Mouse (Mus musculus): ENCODE measurements around the gene Gm867. TPM values are rescaled to one million over a fixed set of nuclear protein-coding genes. Genes with fewer than 3 reads are reported as not detected.

Gm867 gene
- polyA plus RNA-seq, 1 experiment from 2014 or later: 0.42 TPM

DNA sequence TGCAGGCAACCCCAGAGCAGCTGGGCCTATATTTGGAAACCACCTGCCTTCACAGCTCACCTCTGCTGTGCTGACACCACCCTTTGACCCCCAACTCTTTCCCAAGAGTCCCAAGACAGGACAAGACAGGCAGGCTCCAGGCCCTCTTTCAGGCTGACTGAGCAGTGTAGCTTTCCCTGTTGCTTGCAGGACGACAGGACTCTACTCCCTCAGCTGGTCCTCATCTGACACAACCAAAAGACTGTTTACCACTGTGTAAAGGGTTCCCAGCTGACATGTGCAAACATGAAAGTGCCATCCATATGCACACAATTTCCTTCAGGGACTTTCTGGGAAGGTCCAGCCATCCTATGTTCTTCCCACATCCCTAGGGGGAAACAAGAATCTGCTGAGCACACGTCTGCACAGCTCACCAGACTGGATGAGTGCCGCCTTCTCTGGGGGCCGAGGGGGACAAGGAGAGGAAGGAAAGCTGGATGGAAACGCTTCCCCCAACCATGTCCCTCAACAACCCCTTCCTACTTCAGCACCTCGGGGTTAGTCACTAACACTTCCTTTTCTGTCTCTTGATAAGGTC lies 27.4 kb downstream of the Gm867 start:
- peaks cover 38% of the 10 kb centered on the region for H3K36me3 ChIP-seq (ENCODE audit: control insufficient read depth, insufficient read depth)
- 38% methylated on average over 6 of the region's 6 CpGs for WGBS
- no peaks in the 10 kb centered on the region for H3K9me3 ChIP-seq (replicated peaks; ENCODE audit: control insufficient read depth, low read length)
- H3K4me1 ChIP-seq (ENCODE audit: control insufficient read depth, insufficient read depth, low read length): peaks cover 5% of the 10 kb centered on the region; the same call in 1 of the 2 replicates
- H3K9ac ChIP-seq (ENCODE audit: low read length): no peak overlapping the region
- ATAC-seq (replicated peaks; ENCODE audit: extremely low read depth, insufficient read depth, low FRiP score): no peak; the same call in 1 of the 2 replicates
- H3K4me3 ChIP-seq (ENCODE audit: low read length): no peak overlapping the region
- no peak overlapping the region for H3K4me2 ChIP-seq (ENCODE audit: low read depth, low read length)
- H3K27ac ChIP-seq (ENCODE audit: low read length): no peak overlapping the region; the same call in 1 of the 2 replicates
- no peaks in the 10 kb centered on the region for H3K27me3 ChIP-seq (ENCODE audit: control insufficient read depth, insufficient read depth, low read length)

DNA sequence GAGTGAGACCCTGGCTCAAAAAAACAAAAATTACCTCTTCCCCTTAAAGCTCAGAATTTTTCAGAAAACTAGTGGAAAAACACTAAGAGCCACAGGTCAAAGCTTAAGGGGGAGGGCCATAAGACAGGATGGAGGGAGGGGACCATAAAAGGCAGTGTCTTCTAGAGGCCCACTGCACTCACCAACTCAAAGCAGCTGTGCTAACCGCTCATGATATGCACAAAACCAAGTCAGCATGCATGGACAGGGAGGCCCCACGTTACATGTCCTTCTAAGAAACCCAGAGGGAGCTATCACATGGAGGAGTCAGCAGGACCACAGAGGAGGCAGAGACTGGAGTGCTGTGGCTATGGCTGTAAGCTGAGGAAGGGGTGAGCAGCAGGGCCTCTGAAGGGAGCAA lies 29.8 kb downstream of the Gm867 start:
- Histone ChIP-seq H3K27ac (ENCODE audit: low read length) (no peak overlapping the region), H3K4me3 (ENCODE audit: low read length) (no peak overlapping the region), H3K27me3 (ENCODE audit: control insufficient read depth, insufficient read depth, low read length) (no peaks in the 10 kb centered on the region), H3K9ac (ENCODE audit: low read length) (no peak overlapping the region), H3K4me2 (ENCODE audit: low read depth, low read length) (no peak overlapping the region), H3K9me3 (replicated peaks; ENCODE audit: control insufficient read depth, low read length) (no peaks in the 10 kb centered on the region), H3K4me1 (ENCODE audit: control insufficient read depth, insufficient read depth, low read length) (peaks cover 5% of the 10 kb centered on the region; the same call in 1 of the 2 replicates), H3K36me3 (ENCODE audit: control insufficient read depth, insufficient read depth) (peaks cover 53% of the 10 kb centered on the region)
- no peak for ATAC-seq (replicated peaks; ENCODE audit: extremely low read depth, insufficient read depth, low FRiP score)
- WGBS: 80% methylated on average over 2 of the region's 2 CpGs

- 94% methylated on average over 4 of the region's 4 CpGs for WGBS
- Histone ChIP-seq H3K9ac (ENCODE audit: low read length) (no peak overlapping the region), H3K4me1 (ENCODE audit: control insufficient read depth, insufficient read depth, low read length) (no peaks in the 10 kb centered on the region), H3K27me3 (ENCODE audit: control insufficient read depth, insufficient read depth, low read length) (no peaks in the 10 kb centered on the region), H3K27ac (ENCODE audit: low read length) (no peak overlapping the region), H3K4me3 (ENCODE audit: low read length) (no peak overlapping the region), H3K9me3 (replicated peaks; ENCODE audit: control insufficient read depth, low read length) (no peaks in the 10 kb centered on the region), H3K36me3 (ENCODE audit: control insufficient read depth, insufficient read depth) (peaks cover 76% of the 10 kb centered on the region), H3K4me2 (ENCODE audit: low read depth, low read length) (no peak overlapping the region)
- no peak for ATAC-seq (replicated peaks; ENCODE audit: extremely low read depth, insufficient read depth, low FRiP score)
These were observed 33.6 kb downstream of the Gm867 start for GRCm38 (mm10) chr10:75906882-75907281.

DNA sequence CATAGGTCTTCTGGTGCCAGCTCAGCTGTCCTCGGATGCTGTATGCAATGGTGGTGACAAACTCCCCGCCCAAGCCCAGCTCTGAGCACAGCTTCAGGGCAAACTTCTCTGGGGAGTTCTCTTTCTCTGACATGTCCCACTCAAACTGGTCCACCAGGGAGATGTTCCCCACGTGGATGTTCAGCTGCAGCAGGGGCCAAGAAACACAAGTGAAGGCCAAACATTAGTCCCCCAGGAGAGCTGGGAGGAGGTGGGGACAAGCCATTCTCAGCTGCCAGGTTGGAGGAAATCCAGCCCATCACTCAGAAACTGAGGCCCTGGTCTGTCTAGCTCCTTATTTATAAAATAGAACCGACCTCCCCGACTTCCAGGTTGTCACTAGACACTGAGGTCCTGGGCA lies 36.1 kb downstream of the Gm867 start:
- no peaks in the 10 kb centered on the region for H3K27me3 ChIP-seq (ENCODE audit: control insufficient read depth, insufficient read depth, low read length)
- 81% methylated on average over 5 of the region's 5 CpGs for WGBS
- peaks cover 68% of the 10 kb centered on the region for H3K36me3 ChIP-seq (ENCODE audit: control insufficient read depth, insufficient read depth)
- no peak overlapping the region for H3K4me2 ChIP-seq (ENCODE audit: low read depth, low read length)
- H3K27ac ChIP-seq (ENCODE audit: low read length): no peak overlapping the region
- H3K4me3 ChIP-seq (ENCODE audit: low read length): no peak overlapping the region
- H3K9ac ChIP-seq (ENCODE audit: low read length): no peak overlapping the region
- no peaks in the 10 kb centered on the region for H3K9me3 ChIP-seq (replicated peaks; ENCODE audit: control insufficient read depth, low read length)
- H3K4me1 ChIP-seq (ENCODE audit: control insufficient read depth, insufficient read depth, low read length): peaks cover 8% of the 10 kb centered on the region
- no peak for ATAC-seq (replicated peaks; ENCODE audit: extremely low read depth, insufficient read depth, low FRiP score)

GRCm38 (mm10) chr10:75898846-75899245 lies 41.6 kb downstream of the Gm867 start:
- peaks cover 49% of the 10 kb centered on the region for H3K36me3 ChIP-seq (ENCODE audit: control insufficient read depth, insufficient read depth)
- no peak overlapping the region for H3K4me3 ChIP-seq (ENCODE audit: low read length)
- peaks cover 24% of the 10 kb centered on the region for H3K4me1 ChIP-seq (ENCODE audit: control insufficient read depth, insufficient read depth, low read length)
- peak; percentile 55 for ATAC-seq (replicated peaks; ENCODE audit: extremely low read depth, insufficient read depth, low FRiP score)
- H3K27me3 ChIP-seq (ENCODE audit: control insufficient read depth, insufficient read depth, low read length): no peaks in the 10 kb centered on the region
- WGBS: 19% methylated on average over 3 of the region's 3 CpGs
- peak overlapping the region; percentile 51 for H3K9ac ChIP-seq (ENCODE audit: low read length)
- H3K4me2 ChIP-seq (ENCODE audit: low read depth, low read length): peak overlapping the region; percentile 33
- peak overlapping the region; percentile 91 for H3K27ac ChIP-seq (ENCODE audit: low read length)
- H3K9me3 ChIP-seq (replicated peaks; ENCODE audit: control insufficient read depth, low read length): no peaks in the 10 kb centered on the region

DNA sequence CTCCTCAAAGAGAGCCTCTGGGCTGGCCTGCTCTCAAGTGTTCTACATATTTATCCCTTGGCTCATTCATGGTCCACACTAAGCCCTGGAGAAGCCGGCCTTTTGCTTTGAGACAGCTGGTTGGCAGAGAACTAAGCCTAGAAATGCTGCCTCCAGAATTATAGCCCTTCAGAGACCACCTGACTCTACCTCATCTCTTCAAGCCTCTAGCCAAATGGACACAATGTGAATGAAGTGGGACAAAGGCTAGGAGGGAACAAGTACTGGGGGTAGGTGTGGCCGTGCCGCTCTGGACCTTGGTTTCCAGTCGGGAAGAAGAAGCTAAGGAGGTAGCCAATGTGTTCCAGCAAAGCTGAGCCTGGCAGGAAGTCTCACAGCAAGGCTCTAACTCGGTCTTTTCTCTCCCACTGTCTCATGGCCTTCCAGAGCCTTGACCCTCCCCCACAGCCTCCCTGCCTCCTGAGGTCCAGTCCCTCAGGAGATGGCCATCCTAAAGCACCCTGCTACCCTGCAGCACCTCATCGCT lies 42.4 kb downstream of the Gm867 start:
- H3K27me3 ChIP-seq (ENCODE audit: control insufficient read depth, insufficient read depth, low read length): no peaks in the 10 kb centered on the region
- H3K4me3 ChIP-seq (ENCODE audit: low read length): no peak overlapping the region
- peaks cover 42% of the 10 kb centered on the region for H3K36me3 ChIP-seq (ENCODE audit: control insufficient read depth, insufficient read depth)
- H3K9ac ChIP-seq (ENCODE audit: low read length): no peak overlapping the region
- H3K4me2 ChIP-seq (ENCODE audit: low read depth, low read length): no peak overlapping the region
- peaks cover 24% of the 10 kb centered on the region for H3K4me1 ChIP-seq (ENCODE audit: control insufficient read depth, insufficient read depth, low read length)
- H3K9me3 ChIP-seq (replicated peaks; ENCODE audit: control insufficient read depth, low read length): no peaks in the 10 kb centered on the region
- peak overlapping the region; percentile 91 for H3K27ac ChIP-seq (ENCODE audit: low read length)
- 77% methylated on average over 6 of the region's 6 CpGs for WGBS
- ATAC-seq (replicated peaks; ENCODE audit: extremely low read depth, insufficient read depth, low FRiP score): no peak

DNA sequence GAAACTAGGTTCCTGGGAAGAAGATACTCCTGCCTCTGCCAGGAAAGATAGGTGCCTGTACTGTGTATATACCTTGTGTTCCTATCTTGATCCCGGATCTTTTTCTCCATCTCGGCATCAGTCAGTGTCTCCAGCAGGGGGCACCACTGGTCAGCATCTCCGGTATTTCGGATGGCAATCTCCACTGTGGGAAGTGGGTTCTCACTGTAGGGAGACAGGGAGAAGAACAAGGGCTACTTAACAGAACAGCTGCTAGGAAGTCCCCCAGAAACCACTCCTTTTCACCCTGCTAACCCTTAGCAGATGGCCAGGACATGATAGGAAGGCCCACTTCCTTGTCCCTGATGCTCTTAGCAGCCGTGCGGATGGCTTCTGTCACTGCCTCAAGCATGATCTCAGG lies 43.1 kb downstream of the Gm867 start:
- H3K27ac ChIP-seq (ENCODE audit: low read length): no peak overlapping the region
- peaks cover 34% of the 10 kb centered on the region for H3K36me3 ChIP-seq (ENCODE audit: control insufficient read depth, insufficient read depth)
- H3K4me3 ChIP-seq (ENCODE audit: low read length): no peak overlapping the region
- no peak overlapping the region for H3K4me2 ChIP-seq (ENCODE audit: low read depth, low read length)
- no peak overlapping the region for H3K9ac ChIP-seq (ENCODE audit: low read length)
- H3K4me1 ChIP-seq (ENCODE audit: control insufficient read depth, insufficient read depth, low read length): peaks cover 27% of the 10 kb centered on the region
- H3K27me3 ChIP-seq (ENCODE audit: control insufficient read depth, insufficient read depth, low read length): no peaks in the 10 kb centered on the region
- ATAC-seq (replicated peaks; ENCODE audit: extremely low read depth, insufficient read depth, low FRiP score): no peak
- WGBS: 45% methylated on average over 6 of the region's 6 CpGs
- no peaks in the 10 kb centered on the region for H3K9me3 ChIP-seq (replicated peaks; ENCODE audit: control insufficient read depth, low read length)

- H3K4me2 ChIP-seq (ENCODE audit: low read depth, low read length): no peak overlapping the region
- no peaks in the 10 kb centered on the region for H3K27me3 ChIP-seq (ENCODE audit: control insufficient read depth, insufficient read depth, low read length)
- no peak overlapping the region for H3K9ac ChIP-seq (ENCODE audit: low read length)
- H3K9me3 ChIP-seq (replicated peaks; ENCODE audit: control insufficient read depth, low read length): no peaks in the 10 kb centered on the region
- ATAC-seq (replicated peaks; ENCODE audit: extremely low read depth, insufficient read depth, low FRiP score): no peak
- no peak overlapping the region for H3K4me3 ChIP-seq (ENCODE audit: low read length)
- WGBS: 91% methylated on average over 1 of the region's 1 CpGs
- H3K27ac ChIP-seq (ENCODE audit: low read length): no peak overlapping the region
- H3K36me3 ChIP-seq (ENCODE audit: control insufficient read depth, insufficient read depth): peaks cover 24% of the 10 kb centered on the region
- H3K4me1 ChIP-seq (ENCODE audit: control insufficient read depth, insufficient read depth, low read length): peaks cover 27% of the 10 kb centered on the region
These were observed 44.3 kb downstream of the Gm867 start for GRCm38 (mm10) chr10:75896208-75896607.

- 92% methylated on average over 5 of the region's 5 CpGs for WGBS
- no peak for ATAC-seq (replicated peaks; ENCODE audit: extremely low read depth, insufficient read depth, low FRiP score)
- H3K36me3 ChIP-seq (ENCODE audit: control insufficient read depth, insufficient read depth): peaks cover 20% of the 10 kb centered on the region
- H3K4me1 ChIP-seq (ENCODE audit: control insufficient read depth, insufficient read depth, low read length): peaks cover 27% of the 10 kb centered on the region
- no peak overlapping the region for H3K9ac ChIP-seq (ENCODE audit: low read length)
- H3K4me3 ChIP-seq (ENCODE audit: low read length): no peak overlapping the region
- H3K4me2 ChIP-seq (ENCODE audit: low read depth, low read length): no peak overlapping the region
- H3K9me3 ChIP-seq (replicated peaks; ENCODE audit: control insufficient read depth, low read length): no peaks in the 10 kb centered on the region
- H3K27ac ChIP-seq (ENCODE audit: low read length): no peak overlapping the region
- no peaks in the 10 kb centered on the region for H3K27me3 ChIP-seq (ENCODE audit: control insufficient read depth, insufficient read depth, low read length)
These were observed 44.7 kb downstream of the Gm867 start for GRCm38 (mm10) chr10:75895730-75896129.

Measured in heart, embryonic 16.5 days (tissue).